Mouse (Mus musculus) cerebellum, adult 2 months (tissue): ENCODE results near the gene Bak1.

Experiments used
- CTCF ChIP-seq: fragments of 200-500 bp; IDR thresholded peaks from 2 replicates; pipeline ENCODE4 v1.5.1; 2011; ENCODE audit warnings: low read depth, mild to moderate bottlenecking, control low read depth, low read length, moderate library complexity, borderline replicate concordance; ENCODE audit not compliant: insufficient read depth
- POLR2A ChIP-seq: fragments of 200-500 bp; IDR thresholded peaks from 2 replicates; pipeline ENCODE4 v1.6.1; 2011; ENCODE audit warnings: low read length, control low read depth, borderline replicate concordance; ENCODE audit not compliant: insufficient read depth

DNA sequence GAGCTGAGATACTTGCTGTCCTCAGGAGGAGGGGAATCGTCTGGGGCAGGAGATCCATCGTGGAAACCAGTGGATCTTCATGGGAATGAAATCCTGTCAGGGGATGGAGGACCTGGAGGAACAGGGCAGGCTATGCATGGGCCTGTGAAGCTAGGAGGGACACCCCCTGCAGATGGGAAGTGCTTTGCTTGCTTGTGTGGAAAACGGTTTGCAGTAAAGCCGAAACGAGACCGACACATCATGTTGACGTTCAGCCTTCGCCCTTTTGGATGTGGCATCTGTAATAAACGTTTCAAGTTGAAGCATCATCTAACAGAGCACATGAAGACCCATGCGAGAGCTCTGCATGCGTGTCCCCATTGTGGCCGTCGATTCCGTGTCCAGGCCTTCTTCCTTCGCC, 54.3 kb downstream of the Bak1 start:
- no peak for TF ChIP-seq CTCF
- TF ChIP-seq POLR2A, result no peak
